Mouse (Mus musculus): ENCODE measurements around the gene Sv2b.

DNA sequence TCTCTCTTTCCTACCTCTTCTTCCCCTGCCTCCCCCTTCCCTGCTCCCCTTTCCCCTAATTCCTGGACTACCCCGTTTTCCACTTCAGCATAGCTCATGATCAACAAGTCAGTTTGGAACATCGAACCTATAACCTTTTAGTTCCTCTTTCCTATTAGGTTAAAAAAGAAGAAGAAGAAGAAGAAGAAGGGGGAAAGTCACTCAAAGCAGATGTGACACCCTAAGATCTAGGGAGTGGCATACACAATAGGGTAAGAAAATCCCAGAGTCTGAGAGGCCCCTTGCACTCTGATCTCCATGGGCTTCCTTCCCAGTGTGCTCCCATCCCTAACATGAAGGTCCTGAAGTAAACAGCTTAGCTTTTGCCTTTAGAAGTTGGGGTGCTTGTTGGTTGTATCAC is 166.3 kb downstream of the Sv2b start:
- no peak for TF ChIP-seq CTCF (IDR thresholded peaks at IDR 0.05; ENCODE audit: low read depth, low read length)
- TF ChIP-seq POLR2A (IDR thresholded peaks at IDR 0.05; ENCODE audit: extremely low read depth, insufficient read depth, low read length) = no peak

Measured in liver, adult 2 months (tissue).